Mouse (Mus musculus) midbrain, embryonic 15.5 days (tissue): ENCODE results near the gene Fmn2. TPM values are rescaled to one million over a fixed set of nuclear protein-coding genes. Genes with fewer than 3 reads are reported as not detected.
A peak's percentile ranks its signal among the peaks of the same experiment; 100 is the strongest.

Source experiments
- ATAC-seq: fragments of 200-750 bp; cut with Nextera tagmentation; replicated peaks from 2 replicates; pipeline ENCODE4 v1.8.0; 2017; ENCODE audit warnings: moderate TSS enrichment
- H3K27ac ChIP-seq: fragments of 300-500 bp; sonication (generic); 2 replicates; pipeline ENCODE4 v1.5.1; 2015; ENCODE audit warnings: mild to moderate bottlenecking, inconsistent platforms
- H3K27me3 ChIP-seq: fragments of 300-500 bp; sonication (generic); replicated peaks from 2 replicates; pipeline ENCODE4 v1.6.1; 2015; ENCODE audit warnings: inconsistent platforms
- H3K36me3 ChIP-seq: fragments of 300-500 bp; sonication (generic); replicated peaks from 2 replicates; pipeline ENCODE4 v1.6.1; 2015; ENCODE audit warnings: inconsistent platforms
- H3K4me1 ChIP-seq: fragments of 300-500 bp; sonication (generic); 2 replicates; pipeline ENCODE4 v1.6.1; 2015; ENCODE audit warnings: inconsistent platforms
- H3K4me2 ChIP-seq: fragments of 300-500 bp; sonication (generic); 2 replicates; pipeline ENCODE4 v1.6.1; 2015; ENCODE audit warnings: inconsistent platforms, mild to moderate bottlenecking, moderate library complexity
- H3K4me3 ChIP-seq: fragments of 300-500 bp; sonication (generic); 2 replicates; pipeline ENCODE4 v1.5.1; 2015; ENCODE audit warnings: mild to moderate bottlenecking, inconsistent platforms
- H3K9ac ChIP-seq: fragments of 300-500 bp; sonication (generic); 2 replicates; pipeline ENCODE4 v1.6.1; 2015; ENCODE audit warnings: mild to moderate bottlenecking, inconsistent platforms
- H3K9me3 ChIP-seq: fragments of 300-500 bp; sonication (generic); 2 replicates; pipeline ENCODE4 v1.6.1; 2016; ENCODE audit warnings: inconsistent platforms
- WGBS: fragments of 180-500 bp; shearing (Covaris S2); methylation state at CpG from one replicate; pipeline ENCODE4 v1.1.7; 2015; ENCODE audit warnings: mixed read lengths; 5-methylcytosine and 5-hydroxymethylcytosine counted together
- polyA plus RNA-seq: library from polyadenylated mRNA; unstranded; fragments of >200 nt; fragmentation: Nextera tagmentation; extraction: Ambion mirVana; gene quantifications from 2 replicates; pipeline ENCODE4 v1.2.1, GENCODE M21; 2015

Fmn2 gene
- polyA plus RNA-seq, 1 experiment from 2014 or later = 9.0 TPM

GRCm38 (mm10) chr1:174568609-174569008 lies 67.0 kb downstream of the Fmn2 start:
- Histone ChIP-seq H3K9ac (no peak overlapping the region), H3K9me3 (no peaks in the 10 kb centered on the region), H3K4me1 (no peaks in the 10 kb centered on the region), H3K27me3 (no peaks in the 10 kb centered on the region), H3K27ac (no peak overlapping the region), H3K4me3 (no peak overlapping the region), H3K36me3 (no peaks in the 10 kb centered on the region), H3K4me2 (no peak overlapping the region)
- ATAC-seq = no peak
- WGBS = 94% methylated on average over 3 of the region's 3 CpGs

DNA sequence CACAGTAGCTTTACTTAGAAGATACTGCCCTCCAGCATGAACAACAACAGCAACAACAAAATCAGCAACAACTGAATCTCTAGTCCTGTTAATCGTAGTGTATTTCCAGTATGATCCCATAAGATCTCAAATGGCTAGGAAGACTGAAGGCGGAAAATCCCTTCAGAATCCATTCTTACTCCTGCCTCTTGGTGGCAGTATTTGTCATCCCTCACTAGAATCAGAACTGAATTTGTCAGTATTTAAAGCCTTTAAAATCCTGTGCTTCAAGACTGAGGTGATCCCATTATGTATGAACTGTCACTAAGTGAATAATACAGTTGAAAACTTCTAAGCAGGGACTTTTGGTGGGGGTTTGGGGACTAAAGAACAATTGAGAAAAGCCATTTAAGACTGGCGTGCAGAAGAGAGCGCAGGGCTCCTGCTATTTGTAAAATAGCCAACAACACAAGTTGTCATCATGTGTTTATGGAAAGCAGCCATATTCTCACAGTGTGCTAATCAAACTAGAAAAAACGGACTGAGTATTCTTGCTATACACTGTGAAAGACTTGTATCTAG lies 90.9 kb downstream of the Fmn2 start:
- ATAC-seq = no peak; the same call in 1 of the 2 replicates
- Histone ChIP-seq H3K9me3 (no peaks in the 10 kb centered on the region), H3K27me3 (no peaks in the 10 kb centered on the region), H3K4me2 (no peak overlapping the region), H3K9ac (no peak overlapping the region), H3K4me3 (no peak overlapping the region), H3K4me1 (no peaks in the 10 kb centered on the region), H3K36me3 (no peaks in the 10 kb centered on the region), H3K27ac (no peak overlapping the region)
- WGBS = 66% methylated on average over 5 of the region's 5 CpGs

GRCm38 (mm10) chr1:174594989-174595388 lies 93.4 kb downstream of the Fmn2 start:
- no peaks in the 10 kb centered on the region for H3K9me3 ChIP-seq
- H3K9ac ChIP-seq = no peak overlapping the region
- ATAC-seq = no peak

GRCm38 (mm10) chr1:174597495-174597894 lies 95.9 kb downstream of the Fmn2 start:
- ATAC-seq = no peak
- 55% methylated on average over 3 of the region's 3 CpGs for WGBS
- Histone ChIP-seq H3K4me3 (no peak overlapping the region), H3K9me3 (no peaks in the 10 kb centered on the region), H3K4me2 (no peak overlapping the region), H3K27me3 (no peaks in the 10 kb centered on the region), H3K27ac (no peak overlapping the region), H3K4me1 (no peaks in the 10 kb centered on the region), H3K9ac (no peak overlapping the region), H3K36me3 (0 out of 2 replicates have a peak, but pooled peaks cover 5% of the 10 kb centered on the region)

More at GRCm38 (mm10) chr1:174594989-174595388, 93.4 kb downstream of the Fmn2 start:
- Histone ChIP-seq H3K27ac (no peak overlapping the region), H3K27me3 (no peaks in the 10 kb centered on the region), H3K4me2 (no peak overlapping the region), H3K4me3 (no peak overlapping the region), H3K4me1 (no peaks in the 10 kb centered on the region), H3K36me3 (0 out of 2 replicates have a peak, but pooled peaks cover 5% of the 10 kb centered on the region)
- WGBS = 5% methylated on average over 4 of the region's 4 CpGs

GRCm38 (mm10) chr1:174598226-174598625 lies 96.6 kb downstream of the Fmn2 start:
- Histone ChIP-seq H3K27ac (no peak overlapping the region), H3K27me3 (no peaks in the 10 kb centered on the region), H3K9me3 (no peaks in the 10 kb centered on the region), H3K9ac (no peak overlapping the region), H3K4me3 (no peak overlapping the region), H3K4me2 (no peak overlapping the region), H3K36me3 (0 out of 2 replicates have a peak, but pooled peaks cover 5% of the 10 kb centered on the region), H3K4me1 (no peaks in the 10 kb centered on the region)
- no peak for ATAC-seq
- WGBS = 95% methylated on average over 6 of the region's 6 CpGs

DNA sequence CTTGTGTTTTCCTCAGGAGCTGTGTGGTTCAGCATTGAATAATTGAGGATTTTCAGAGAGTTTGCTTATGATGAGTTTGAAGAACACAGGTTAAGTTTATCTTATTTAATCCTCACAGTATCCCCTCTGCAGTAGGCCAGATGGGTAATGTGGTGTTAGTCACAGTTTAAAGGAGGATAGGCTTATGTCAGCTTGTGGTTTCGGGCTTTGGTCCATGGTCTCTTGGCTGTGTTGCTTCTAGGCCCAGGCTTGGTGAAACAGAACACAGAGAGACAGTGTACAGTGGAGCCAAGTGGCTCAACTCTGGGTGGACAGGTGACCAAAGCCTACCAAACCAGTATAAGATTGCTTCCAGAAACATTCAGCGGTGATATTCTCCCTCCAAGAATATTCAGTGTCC lies 98.4 kb downstream of the Fmn2 start:
- 0 out of 2 replicates have a peak, but pooled peaks cover 5% of the 10 kb centered on the region for H3K36me3 ChIP-seq
- H3K9me3 ChIP-seq = no peaks in the 10 kb centered on the region
- H3K27me3 ChIP-seq = no peaks in the 10 kb centered on the region
- no peak overlapping the region for H3K9ac ChIP-seq
- no peak for ATAC-seq
- no peak overlapping the region for H3K4me2 ChIP-seq
- 98% methylated on average over 2 of the region's 2 CpGs for WGBS
- H3K4me1 ChIP-seq = no peaks in the 10 kb centered on the region
- no peak overlapping the region for H3K4me3 ChIP-seq
- H3K27ac ChIP-seq = no peak overlapping the region

DNA sequence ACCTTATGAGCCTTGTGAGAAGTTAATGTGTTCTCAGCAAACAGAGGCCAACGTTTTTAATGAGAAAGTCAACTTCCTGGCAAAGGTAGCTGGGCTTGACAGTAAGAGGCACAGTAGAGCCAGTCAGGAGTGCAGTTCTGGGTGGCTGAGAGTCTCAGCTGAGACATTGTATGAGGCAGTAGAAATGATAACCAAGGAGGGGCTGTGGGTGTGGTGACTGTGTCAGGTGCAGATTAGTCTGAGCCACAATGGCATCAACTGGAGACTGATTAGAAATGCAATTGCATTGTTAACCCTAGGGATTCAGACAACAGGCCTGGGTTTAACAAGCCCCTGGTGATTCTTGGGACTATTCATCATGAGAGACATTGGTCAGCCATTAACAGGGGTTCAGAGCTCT lies 99.0 kb downstream of the Fmn2 start:
- no peaks in the 10 kb centered on the region for H3K4me1 ChIP-seq
- no peak for ATAC-seq
- H3K9ac ChIP-seq = no peak overlapping the region
- H3K4me2 ChIP-seq = no peak overlapping the region
- H3K27me3 ChIP-seq = no peaks in the 10 kb centered on the region
- 0 out of 2 replicates have a peak, but pooled peaks cover 5% of the 10 kb centered on the region for H3K36me3 ChIP-seq
- no peak overlapping the region for H3K27ac ChIP-seq
- no peak overlapping the region for H3K4me3 ChIP-seq
- H3K9me3 ChIP-seq = no peaks in the 10 kb centered on the region
- 62% methylated on average over 1 of the region's 1 CpGs for WGBS

- H3K4me3 ChIP-seq = no peak overlapping the region
- H3K4me1 ChIP-seq = no peaks in the 10 kb centered on the region
- H3K27me3 ChIP-seq = no peaks in the 10 kb centered on the region
- H3K9me3 ChIP-seq = no peaks in the 10 kb centered on the region
- H3K4me2 ChIP-seq = no peak overlapping the region
- no peak for ATAC-seq
- no peak overlapping the region for H3K27ac ChIP-seq
- no peak overlapping the region for H3K9ac ChIP-seq
- 0 out of 2 replicates have a peak, but pooled peaks cover 7% of the 10 kb centered on the region for H3K36me3 ChIP-seq
- 78% methylated on average over 4 of the region's 4 CpGs for WGBS
These were observed 115.7 kb downstream of the Fmn2 start for GRCm38 (mm10) chr1:174617368-174617767.

GRCm38 (mm10) chr1:174621512-174621911 lies 119.9 kb downstream of the Fmn2 start:
- no peak for ATAC-seq
- Histone ChIP-seq H3K27me3 (no peaks in the 10 kb centered on the region), H3K4me3 (no peak overlapping the region), H3K4me2 (no peak overlapping the region), H3K4me1 (no peaks in the 10 kb centered on the region), H3K9me3 (no peaks in the 10 kb centered on the region), H3K9ac (no peak overlapping the region), H3K36me3 (0 out of 2 replicates have a peak, but pooled peaks cover 2% of the 10 kb centered on the region), H3K27ac (no peak overlapping the region)
- 44% methylated on average over 1 of the region's 1 CpGs for WGBS

GRCm38 (mm10) chr1:174623054-174623453 lies 121.4 kb downstream of the Fmn2 start:
- no peak for ATAC-seq
- H3K4me2 ChIP-seq = no peak overlapping the region
- H3K9ac ChIP-seq = no peak overlapping the region
- WGBS = 50% methylated on average over 3 of the region's 3 CpGs
- no peaks in the 10 kb centered on the region for H3K9me3 ChIP-seq
- H3K27me3 ChIP-seq = no peaks in the 10 kb centered on the region
- H3K27ac ChIP-seq = no peak overlapping the region
- 0 out of 2 replicates have a peak, but pooled peaks cover 2% of the 10 kb centered on the region for H3K36me3 ChIP-seq
- H3K4me3 ChIP-seq = no peak overlapping the region
- H3K4me1 ChIP-seq = no peaks in the 10 kb centered on the region

GRCm38 (mm10) chr1:174630074-174630473 lies 128.4 kb downstream of the Fmn2 start:
- Histone ChIP-seq H3K4me2 (no peak overlapping the region), H3K27ac (no peak overlapping the region), H3K4me1 (no peaks in the 10 kb centered on the region), H3K4me3 (no peak overlapping the region), H3K9me3 (no peaks in the 10 kb centered on the region), H3K27me3 (no peaks in the 10 kb centered on the region), H3K36me3 (no peaks in the 10 kb centered on the region), H3K9ac (no peak overlapping the region)
- no peak for ATAC-seq
- 65% methylated on average over 1 of the region's 1 CpGs for WGBS

DNA sequence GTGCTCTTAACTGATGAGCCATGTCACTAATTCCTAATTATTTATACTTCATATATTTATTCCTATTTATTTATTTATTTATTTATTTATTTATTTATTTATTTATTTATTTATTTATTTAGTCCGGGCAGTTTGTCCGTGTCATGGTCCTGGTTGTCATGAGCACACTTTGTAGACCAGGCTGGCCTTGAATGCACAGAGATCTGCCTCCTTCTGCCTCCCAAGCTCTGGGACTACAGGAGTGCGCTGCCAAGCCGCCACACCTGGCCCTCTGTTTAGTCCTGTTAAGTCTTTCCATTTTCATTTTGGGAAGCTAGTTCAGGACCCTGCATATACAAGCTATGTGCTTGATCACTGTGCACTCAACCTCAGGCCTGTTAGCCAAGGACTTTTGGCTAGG lies 134.7 kb downstream of the Fmn2 start:
- Histone ChIP-seq H3K36me3 (no peaks in the 10 kb centered on the region), H3K27me3 (no peaks in the 10 kb centered on the region), H3K4me2 (no peak overlapping the region), H3K27ac (no peak overlapping the region), H3K4me3 (no peak overlapping the region), H3K9ac (no peak overlapping the region), H3K9me3 (no peaks in the 10 kb centered on the region), H3K4me1 (no peaks in the 10 kb centered on the region)
- WGBS = 96% methylated on average over 4 of the region's 4 CpGs
- ATAC-seq = no peak; the same call in 1 of the 2 replicates

DNA sequence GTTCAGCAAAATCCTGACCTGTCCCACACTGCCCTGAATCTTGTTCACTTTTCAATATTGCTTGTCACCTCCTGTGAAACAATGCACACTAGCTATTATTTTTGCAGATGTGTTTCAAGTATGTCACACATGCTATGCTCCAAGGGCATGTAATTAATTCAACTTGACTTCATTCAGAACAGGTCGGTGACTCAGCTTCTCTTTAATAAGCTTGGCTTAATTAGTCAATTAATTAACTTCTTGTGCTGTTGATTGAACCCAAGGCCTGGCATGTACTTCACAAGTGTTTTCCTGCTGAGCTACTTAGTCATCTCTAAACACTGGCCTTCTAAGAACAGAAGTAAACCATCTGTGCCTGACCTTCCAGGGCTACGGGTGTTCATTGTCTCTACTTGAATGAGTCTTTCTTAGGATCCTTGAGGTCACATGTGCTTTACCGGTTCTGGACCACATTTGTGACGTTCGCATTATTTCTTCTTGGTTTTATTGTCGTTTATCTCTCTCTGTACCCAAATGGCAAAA lies 136.0 kb downstream of the Fmn2 start:
- no peak overlapping the region for H3K4me2 ChIP-seq
- no peaks in the 10 kb centered on the region for H3K4me1 ChIP-seq
- no peaks in the 10 kb centered on the region for H3K36me3 ChIP-seq
- H3K4me3 ChIP-seq = no peak overlapping the region
- H3K9me3 ChIP-seq = no peaks in the 10 kb centered on the region
- no peaks in the 10 kb centered on the region for H3K27me3 ChIP-seq
- 0 out of 2 replicates have a peak, but pooled peaks have one; percentile 20 for ATAC-seq
- H3K27ac ChIP-seq = no peak overlapping the region
- H3K9ac ChIP-seq = no peak overlapping the region
- 67% methylated on average over 6 of the region's 6 CpGs for WGBS
